Mouse (Mus musculus) cerebellum, postnatal 14 days (tissue): Measurements from ENCODE around the gene Acsbg1.
"Not testable (repeated sequence)": the region's sequence is repeated elsewhere in the genome, so short reads cannot be mapped to it uniquely, and the experiment has no call there.

Source experiments
- DNase-seq, 2 experiments: peaks; one replicate each; pipeline ENCODE4 v3.0.0; 2021; ENCODE audit warnings: mixed read lengths in 2 of 2

Acsbg1 gene

GRCm38 (mm10) chr9:54661605-54662377, at the start of gene Acsbg1:
Gene Acsbg1 (minus strand): TSS chr9:54661870.
- DNase-seq = peak in 1 of 2 experiments; percentile 37

GRCm38 (mm10) chr9:54708085-54708484, 46.4 kb upstream of the Acsbg1 start:
- no peak for DNase-seq

GRCm38 (mm10) chr9:54707288-54707999, 45.8 kb upstream of the Acsbg1 start:
- peak; percentile 36 for DNase-seq

GRCm38 (mm10) chr9:54705561-54705960, 43.9 kb upstream of the Acsbg1 start:
- no peak for DNase-seq

GRCm38 (mm10) chr9:54704361-54704760, 42.7 kb upstream of the Acsbg1 start:
- DNase-seq = no peak

- no peak for DNase-seq
Measured at GRCm38 (mm10) chr9:54702581-54702980, 40.9 kb upstream of the Acsbg1 start.

- no peak for DNase-seq
Measured at GRCm38 (mm10) chr9:54700746-54701145, 39.1 kb upstream of the Acsbg1 start.

- DNase-seq = no peak
Measured at GRCm38 (mm10) chr9:54700174-54700475, 38.5 kb upstream of the Acsbg1 start.

GRCm38 (mm10) chr9:54699345-54700173, 37.9 kb upstream of the Acsbg1 start:
- peak; percentile 83 to 86 for DNase-seq

GRCm38 (mm10) chr9:54699087-54699344, 37.3 kb upstream of the Acsbg1 start:
- DNase-seq = no peak

- DNase-seq = no peak
Measured at GRCm38 (mm10) chr9:54698318-54699086, 36.8 kb upstream of the Acsbg1 start, which contains the start of gene Dnaja4. Gene Dnaja4 (plus strand): TSS chr9:54698873.

- peak; percentile 32 to 35 for DNase-seq
Measured at GRCm38 (mm10) chr9:54691241-54691805, 29.7 kb upstream of the Acsbg1 start.

- not testable (repeated sequence) for DNase-seq
Measured at GRCm38 (mm10) chr9:54690697-54691096, 29.0 kb upstream of the Acsbg1 start.

GRCm38 (mm10) chr9:54689446-54689845, 27.8 kb upstream of the Acsbg1 start:
- DNase-seq = no peak

- no peak for DNase-seq
Measured at GRCm38 (mm10) chr9:54687246-54688236, 25.9 kb upstream of the Acsbg1 start.

- no peak for DNase-seq
Measured at GRCm38 (mm10) chr9:54683814-54684605, 22.3 kb upstream of the Acsbg1 start.

- DNase-seq = peak; percentile 82 to 87
Measured at GRCm38 (mm10) chr9:54682846-54683245, 21.2 kb upstream of the Acsbg1 start.

GRCm38 (mm10) chr9:54676531-54676986, 14.9 kb upstream of the Acsbg1 start:
- peak; percentile 91 to 92 for DNase-seq

- DNase-seq = no peak
Measured at GRCm38 (mm10) chr9:54673887-54674286, 12.2 kb upstream of the Acsbg1 start.

GRCm38 (mm10) chr9:54671962-54672361, 10.3 kb upstream of the Acsbg1 start:
- DNase-seq = no peak
